Mouse (Mus musculus) forebrain, embryonic 14.5 days (tissue): ENCODE results near the gene Dsel. TPM values are rescaled to one million over a fixed set of nuclear protein-coding genes. Genes with fewer than 3 reads are reported as not detected.

Experiments used
- ATAC-seq: fragments of 200-750 bp; cut with Nextera tagmentation; 2 replicates; pipeline ENCODE4 v1.8.0; 2017; ENCODE audit warnings: mild to moderate bottlenecking, moderate library complexity
- DNase-seq: peaks from one replicate; pipeline ENCODE4 v3.0.0-alpha.2; 2015; ENCODE audit warnings: low spot score
- H3K27ac ChIP-seq: fragments of 300-500 bp; sonication (generic); 2 replicates; pipeline ENCODE4 v1.5.1; 2014; ENCODE audit warnings: low read depth, mild to moderate bottlenecking, control low read depth, low read length, moderate library complexity
- H3K27me3 ChIP-seq: fragments of 300-500 bp; sonication (generic); replicated peaks from 2 replicates; pipeline ENCODE4 v1.6.1; 2014; ENCODE audit warnings: low read length, control low read depth, mixed read lengths; ENCODE audit not compliant: control insufficient read depth, insufficient read depth
- H3K36me3 ChIP-seq: fragments of 300-500 bp; sonication (generic); 2 replicates; pipeline ENCODE4 v1.6.1; 2014; ENCODE audit warnings: low read length, control low read depth; ENCODE audit not compliant: control insufficient read depth, insufficient read depth
- H3K4me1 ChIP-seq: fragments of 300-500 bp; sonication (generic); 2 replicates; pipeline ENCODE4 v1.6.1; 2014; ENCODE audit warnings: antibody characterized with exemption, low read length, control low read depth; ENCODE audit not compliant: control insufficient read depth, insufficient read depth
- H3K4me2 ChIP-seq: fragments of 300-500 bp; sonication (generic); 2 replicates; pipeline ENCODE4 v1.6.1; 2014; ENCODE audit warnings: mild to moderate bottlenecking, control low read depth, low read length
- H3K4me3 ChIP-seq: fragments of 300-500 bp; sonication (generic); 2 replicates; pipeline ENCODE4 v1.5.1; 2014; ENCODE audit warnings: low read depth, low read length, control low read depth
- H3K9ac ChIP-seq: fragments of 300-500 bp; sonication (generic); 2 replicates; pipeline ENCODE4 v1.6.1; 2014; ENCODE audit warnings: mild to moderate bottlenecking, low read length, control low read depth, moderate library complexity
- H3K9me3 ChIP-seq: fragments of 300-500 bp; sonication (generic); replicated peaks from 2 replicates; pipeline ENCODE4 v1.6.1; 2016; ENCODE audit warnings: low read length, control low read depth, mixed read lengths; ENCODE audit not compliant: control insufficient read depth
- WGBS: fragments of 180-500 bp; shearing (Covaris S2); extraction: QIAGEN DNeasy Blood & Tissue Kit; methylation state at CpG from one replicate; pipeline ENCODE4 v1.1.7; 2014; 5-methylcytosine and 5-hydroxymethylcytosine counted together
- polyA plus RNA-seq: library from polyadenylated mRNA; unstranded; fragments of >200 nt; fragmentation: Nextera tagmentation; extraction: Ambion mirVana; gene quantifications from 2 replicates; pipeline ENCODE4 v1.2.1, GENCODE M21; 2014

The Dsel gene
- polyA plus RNA-seq, 1 experiment from 2014 or later, result 9.0 TPM

- DNase-seq, result peak; percentile 63
- 68% methylated on average over 2 of the region's 2 CpGs for WGBS
- peak; percentile 71; the same call in 1 of the 2 replicates for ATAC-seq
Observed at GRCm38 (mm10) chr1:111833583-111834225, 31.0 kb downstream of the Dsel start.

More at GRCm38 (mm10) chr1:111833583-111834225, 31.0 kb downstream of the Dsel start:
- Histone ChIP-seq H3K36me3 (no peaks in the 10 kb centered on the region), H3K9me3 (no peaks in the 10 kb centered on the region), H3K9ac (no peak overlapping the region), H3K4me3 (no peak overlapping the region), H3K4me1 (no peaks in the 10 kb centered on the region), H3K4me2 (no peak overlapping the region), H3K27ac (no peak overlapping the region), H3K27me3 (no peaks in the 10 kb centered on the region)
